Mouse (Mus musculus) adrenal gland, postnatal 14 days (tissue): ENCODE data around the gene Nppc. TPM values are rescaled to one million over a fixed set of nuclear protein-coding genes. Genes with fewer than 3 reads are reported as not detected.
A peak's percentile ranks its signal among the peaks of the same experiment; 100 is the strongest.

Experiments
- DNase-seq: peaks from one replicate; pipeline ENCODE4 v3.0.0; 2021; ENCODE audit warnings: mixed read lengths
- long read RNA-seq, 2 experiments: library from polyadenylated mRNA; stranded (forward); transcript quantifications; one replicate each; pipeline ENCODE4 v2.0.0; 2021
- total RNA-seq: library from RNA; stranded (reverse); gene quantifications from 2 replicates; pipeline ENCODE4 v1.2.3, GENCODE M21; 2021

Gene Nppc
- 0.56 TPM in 1 of 2 replicates, not detected in the other for total RNA-seq
- long read RNA-seq, experiment 1, result 0 reads
- long read RNA-seq, experiment 2, partial matches to known transcripts, result 0 of 2 reads
- long read RNA-seq, experiment 2, other reads (novel, unspliced or antisense), result 0 of 2 reads

DNA sequence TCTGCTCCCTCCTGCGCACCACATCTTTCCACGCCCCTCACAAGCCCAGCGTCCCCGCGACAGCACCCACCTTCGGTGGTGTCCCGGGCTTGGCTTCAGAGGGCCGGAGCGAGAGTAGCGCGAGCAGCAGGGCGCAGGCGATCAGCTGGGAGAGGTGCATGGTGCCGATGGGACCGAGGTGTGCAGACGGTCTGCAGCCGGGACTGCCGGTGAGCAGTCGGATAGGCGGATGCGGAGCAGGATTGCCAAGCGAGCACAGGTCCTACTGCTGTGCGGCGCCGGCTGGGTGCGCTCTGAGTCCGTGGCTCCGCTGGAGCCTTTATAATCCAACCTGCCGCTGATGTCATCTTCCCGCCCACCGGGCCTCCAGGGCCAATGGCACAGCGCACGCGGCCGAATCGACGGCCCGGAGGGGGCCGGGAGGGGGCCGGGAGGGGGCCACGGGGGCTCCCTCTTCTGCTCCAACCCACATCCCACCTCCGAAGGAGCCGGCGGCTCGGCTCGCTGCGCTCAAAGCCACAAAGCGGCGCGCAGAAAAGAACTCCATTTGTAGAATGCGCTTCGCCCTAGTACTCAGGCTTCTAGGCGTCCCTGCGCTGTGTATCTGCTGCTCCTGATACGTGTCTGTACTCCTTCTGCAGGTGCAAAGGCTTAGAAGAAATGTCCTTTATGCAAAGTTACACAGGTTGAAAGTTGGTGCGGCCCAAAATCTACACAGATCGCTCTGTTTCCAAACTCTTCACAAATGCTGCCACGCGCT lies at the start of gene Nppc:
Gene Nppc, minus strand, starts transcription at position 293 of the 760 bp plus-strand sequence.
- DNase-seq, result peak; percentile 81

- DNase-seq, result peak; percentile 61
Measured at GRCm38 (mm10) chr1:86719391-86719790, 49.0 kb upstream of the Nppc start.

- DNase-seq, result no peak
Measured at GRCm38 (mm10) chr1:86718190-86718589, 47.8 kb upstream of the Nppc start.

GRCm38 (mm10) chr1:86713054-86713453 lies 42.7 kb upstream of the Nppc start:
- DNase-seq, result no peak

DNA sequence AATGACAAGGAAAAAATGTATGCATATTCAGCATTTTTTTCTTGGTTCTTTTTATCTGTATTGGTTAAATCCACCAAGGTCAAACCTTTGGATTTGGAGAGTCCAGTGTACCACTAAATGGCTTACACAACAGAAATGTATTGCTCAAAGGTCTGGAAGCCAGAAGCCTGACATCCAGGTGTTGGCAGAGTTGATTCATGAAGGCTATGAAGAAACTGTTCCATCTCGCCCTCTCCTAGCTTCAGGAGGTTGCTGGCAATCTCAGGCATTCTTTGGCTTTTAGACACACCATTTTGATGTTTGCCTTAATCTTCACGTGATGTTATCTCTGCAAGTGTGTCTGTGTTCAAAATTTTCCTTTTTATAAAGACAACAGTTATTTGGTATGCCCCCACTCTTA lies 41.7 kb upstream of the Nppc start:
- no peak for DNase-seq

GRCm38 (mm10) chr1:86709546-86709945 lies 39.2 kb upstream of the Nppc start:
- no peak for DNase-seq

GRCm38 (mm10) chr1:86705461-86705860 lies 35.1 kb upstream of the Nppc start:
- no peak for DNase-seq

DNA sequence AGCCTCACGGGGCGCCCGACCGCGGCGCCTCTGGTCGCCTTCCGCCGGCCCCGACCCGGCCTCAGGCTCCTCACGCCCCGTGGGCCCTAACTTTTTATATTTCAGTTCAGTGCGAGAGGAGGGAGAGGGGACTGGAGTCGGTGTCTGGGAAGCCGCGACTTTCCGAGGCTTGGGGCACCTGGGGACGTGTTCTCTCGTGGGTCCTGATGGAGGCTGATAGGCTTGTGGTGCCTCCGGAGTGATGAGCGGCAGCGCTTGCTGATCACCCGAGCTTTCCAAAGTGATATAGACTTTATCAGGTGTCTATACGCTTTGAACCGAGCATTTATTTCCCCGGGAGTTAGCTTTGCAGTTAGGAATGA lies 33.6 kb upstream of the Nppc start:
- DNase-seq, result no peak

DNA sequence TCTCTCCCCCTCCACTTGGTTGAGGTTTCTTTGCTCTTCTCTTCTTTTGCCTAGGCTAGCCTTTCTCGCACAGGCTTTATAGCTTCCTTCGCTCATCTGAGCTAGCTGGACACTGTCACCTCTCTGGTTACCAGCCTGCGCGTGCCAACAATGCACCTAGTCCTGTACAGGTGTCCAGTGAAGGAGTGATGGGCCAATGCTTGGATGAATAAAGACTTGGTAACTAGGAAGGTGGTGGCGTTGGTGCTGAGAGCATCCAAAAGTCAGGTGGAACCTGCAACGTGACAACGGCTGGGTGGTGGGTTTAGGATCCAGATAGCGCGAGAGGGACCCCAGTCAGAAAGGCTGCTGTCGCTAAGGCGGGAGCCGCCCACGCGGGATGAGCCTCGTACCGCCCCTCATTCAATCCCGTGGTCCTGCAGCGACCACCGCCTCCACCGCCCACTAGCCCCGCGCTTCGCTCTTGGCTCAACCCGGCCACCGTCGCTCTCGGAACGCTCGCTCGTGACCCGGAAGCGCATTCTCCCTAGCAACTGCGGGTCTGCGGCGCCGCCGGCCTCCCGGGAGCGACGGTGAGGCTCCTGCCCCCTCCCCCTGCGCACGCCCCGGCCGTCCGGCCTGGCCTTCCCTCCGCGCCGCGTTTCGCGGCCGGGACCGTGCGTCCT lies 33.1 kb upstream of the Nppc start, which contains the start of gene Dis3l2:
Gene Dis3l2, plus strand, starts transcription at position 509 of the 665 bp plus-strand sequence.
- DNase-seq, result peak; percentile 93

GRCm38 (mm10) chr1:86700367-86700766 lies 30.0 kb upstream of the Nppc start:
- no peak for DNase-seq

DNA sequence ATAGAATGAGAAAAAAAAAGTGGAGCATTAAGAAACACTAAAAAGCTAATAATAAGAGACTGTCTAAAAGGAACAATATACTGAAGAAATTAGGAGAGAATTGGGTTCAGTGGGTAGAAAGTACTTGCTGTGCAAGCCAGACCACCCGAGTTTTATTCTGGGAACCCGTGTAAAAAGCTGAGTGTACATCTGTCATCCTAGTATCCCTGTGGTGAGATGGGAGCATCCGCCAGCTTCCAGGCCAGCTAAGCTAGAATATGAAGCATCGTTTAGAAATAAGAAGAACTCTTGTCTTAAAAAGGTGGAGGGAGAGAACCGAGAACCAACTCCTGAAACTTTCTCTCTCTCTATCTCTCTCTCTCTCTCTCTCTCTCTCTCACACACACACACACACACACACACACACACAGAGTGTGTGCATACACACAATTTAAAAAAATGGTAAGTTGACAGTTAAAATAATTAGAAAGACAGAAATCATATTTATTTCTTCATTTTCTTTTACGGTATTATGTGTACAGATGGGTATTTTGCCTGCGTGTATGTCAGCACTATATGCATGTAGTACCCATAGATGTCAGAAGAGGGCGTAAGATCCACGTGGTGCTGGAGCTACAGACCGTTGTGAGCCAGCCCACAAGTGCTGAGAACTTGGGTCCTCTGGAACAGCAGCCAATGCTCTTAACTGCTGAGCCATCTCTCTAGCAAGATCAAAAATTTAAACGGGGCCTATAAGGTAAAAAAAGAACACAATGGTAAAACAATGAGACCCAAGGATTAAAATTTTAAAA lies 29.2 kb upstream of the Nppc start:
- no peak for DNase-seq

GRCm38 (mm10) chr1:86698721-86699120 lies 28.4 kb upstream of the Nppc start:
- peak; percentile 38 for DNase-seq

DNA sequence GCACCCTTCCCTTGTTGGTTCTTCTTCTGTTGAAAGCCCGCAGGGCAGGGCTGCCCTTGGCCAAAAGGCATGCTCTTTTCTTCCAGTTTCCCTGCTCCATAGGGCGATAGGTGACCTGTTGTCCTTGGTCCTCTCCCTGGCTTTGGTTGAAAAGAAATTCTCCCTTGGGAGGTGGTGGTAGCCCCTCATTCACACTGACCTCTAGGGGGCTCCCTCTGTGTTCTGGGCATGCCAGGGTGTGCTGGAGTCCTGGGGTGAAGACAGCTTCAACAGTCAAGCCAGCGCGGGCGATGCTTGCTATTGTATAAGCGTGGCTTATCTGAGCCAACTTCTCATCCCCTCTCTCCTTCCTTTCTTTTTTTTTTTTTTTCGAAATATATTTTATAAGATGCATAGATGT lies 26.6 kb upstream of the Nppc start:
- no peak for DNase-seq

DNA sequence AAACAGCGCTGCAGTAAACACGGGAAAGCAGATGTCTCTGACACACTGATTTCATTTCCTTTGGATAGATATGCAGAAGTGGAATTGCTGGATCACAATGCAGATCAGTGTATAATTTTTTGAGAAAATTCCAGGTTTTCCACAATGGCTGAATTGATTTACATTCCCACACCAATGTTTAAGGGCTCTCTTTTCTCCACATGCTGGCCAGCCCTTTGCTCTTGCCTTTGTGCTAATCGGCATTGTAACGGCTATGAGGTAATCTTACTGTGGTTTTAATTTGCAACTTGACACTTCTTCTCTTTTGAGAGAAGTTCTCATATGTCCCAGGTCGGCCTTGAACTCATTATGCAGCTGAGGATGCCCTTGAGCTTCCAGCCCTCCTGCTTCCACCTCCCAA lies 20.7 kb upstream of the Nppc start:
- no peak for DNase-seq

DNA sequence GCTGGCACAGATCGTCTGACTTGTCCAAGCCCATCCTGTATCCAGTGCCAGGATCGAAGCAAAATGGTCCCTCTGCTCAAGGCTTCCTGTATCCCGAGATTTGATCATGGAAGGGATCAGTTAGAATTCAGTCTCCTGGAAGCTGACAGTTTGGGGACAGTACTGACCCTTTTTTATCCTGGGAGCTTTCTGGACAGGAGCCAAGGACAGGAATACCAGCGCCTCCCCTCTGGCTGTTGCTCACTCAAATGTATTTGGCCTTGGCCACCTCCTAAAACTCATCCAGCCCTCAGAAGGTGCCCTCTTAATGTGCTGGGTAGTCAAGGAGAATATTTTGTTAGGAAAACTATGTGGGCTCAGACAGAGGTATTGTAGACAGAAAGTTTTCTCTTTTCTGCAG lies 16.9 kb upstream of the Nppc start:
- peak; percentile 51 for DNase-seq

DNA sequence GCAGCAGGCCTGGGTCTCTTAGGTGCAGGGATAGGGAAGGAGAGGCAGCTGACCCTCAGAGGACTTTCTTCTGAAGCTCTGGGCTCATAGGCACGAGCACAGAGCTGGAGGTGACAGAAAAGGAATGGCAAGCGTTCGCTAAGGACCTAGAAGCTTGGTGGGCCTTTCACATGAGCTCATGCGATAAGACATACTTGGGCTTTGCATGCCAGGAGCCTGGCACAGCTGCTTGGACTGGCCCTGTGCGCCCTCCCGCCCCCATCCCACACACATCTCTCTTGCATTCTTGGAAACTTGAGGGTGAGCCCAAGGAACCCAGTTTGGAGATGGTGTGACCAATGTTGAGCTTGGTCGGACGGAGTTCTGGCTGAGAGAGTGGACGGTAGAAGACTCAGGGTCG lies 8.3 kb upstream of the Nppc start:
- DNase-seq, result no peak

DNA sequence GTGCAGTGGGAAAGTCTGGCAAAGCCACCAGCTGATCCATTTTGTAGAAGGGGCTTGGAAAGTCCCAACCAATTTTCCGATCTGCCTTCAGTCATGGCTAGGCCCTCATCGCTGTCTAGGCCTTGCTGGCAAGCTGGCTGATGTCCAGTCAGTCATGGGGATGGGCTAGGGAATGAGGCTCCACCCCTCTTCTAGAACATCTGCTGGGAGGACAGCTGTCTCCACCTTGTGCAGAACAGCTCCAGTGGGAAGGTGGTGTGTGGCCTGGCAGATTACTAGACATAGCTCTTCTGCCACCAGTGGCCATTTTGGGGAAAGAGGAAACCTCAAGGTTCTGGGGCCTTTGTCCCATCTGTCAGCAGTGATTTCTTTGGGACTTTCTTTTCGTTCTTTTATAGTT lies 7.3 kb upstream of the Nppc start:
- DNase-seq, result no peak

- DNase-seq, result peak; percentile 51
Measured at GRCm38 (mm10) chr1:86675126-86675525, 4.8 kb upstream of the Nppc start.

DNA sequence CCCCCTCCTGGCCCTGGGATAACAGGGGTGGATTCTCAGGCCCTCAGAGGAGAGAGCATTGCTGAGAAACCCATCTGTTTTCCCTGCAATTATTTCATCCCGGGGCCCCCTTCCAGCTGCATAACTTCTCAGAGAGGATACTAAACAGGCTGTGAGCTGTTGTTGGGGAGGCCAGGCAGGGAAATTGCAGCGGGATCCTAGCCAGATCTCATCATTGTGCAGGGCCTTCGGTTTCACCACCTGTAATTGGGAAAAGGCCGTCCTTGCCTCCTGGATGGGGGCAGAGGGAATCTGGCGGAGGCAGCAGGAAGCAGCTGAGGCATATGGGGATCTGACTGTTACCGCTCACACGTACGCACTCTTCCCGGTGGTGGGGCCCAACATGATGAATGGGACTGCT lies 4.0 kb upstream of the Nppc start:
- no peak for DNase-seq

DNA sequence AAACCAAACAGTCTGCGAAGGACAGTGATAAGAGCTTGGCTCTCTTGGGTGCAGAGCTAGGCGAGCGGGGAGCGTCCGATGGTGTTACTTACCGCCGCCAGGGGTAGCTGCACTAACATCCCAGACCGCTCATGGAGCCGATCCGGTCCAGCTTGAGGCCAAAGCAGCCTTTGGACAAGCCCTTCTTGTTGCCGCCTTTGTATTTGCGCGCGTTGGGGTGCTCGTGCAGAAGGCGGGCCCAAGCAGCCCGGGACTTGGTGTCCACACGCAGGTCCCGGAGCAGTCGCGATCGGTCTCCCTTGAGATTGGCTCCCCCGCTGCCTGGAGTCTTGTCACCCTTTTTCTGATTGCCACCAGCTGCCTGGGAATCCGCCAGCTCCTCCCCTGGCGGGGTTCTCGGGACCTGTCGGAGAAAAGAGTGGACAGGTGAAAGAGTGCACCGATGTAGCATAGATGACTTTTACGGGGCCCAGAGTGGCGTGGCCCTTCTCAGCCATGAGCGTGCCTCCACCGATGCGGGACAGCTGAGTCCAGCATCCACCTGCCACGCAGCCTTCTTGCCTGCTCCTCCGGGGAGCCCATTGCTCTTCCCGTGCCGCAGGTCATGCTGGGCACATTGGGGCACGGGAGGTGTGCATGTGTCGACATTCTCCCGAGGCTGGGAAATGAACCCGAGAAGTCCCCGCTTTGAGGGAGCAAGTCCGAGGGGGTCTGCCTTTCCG lies 658 bp downstream of the Nppc start:
- peak; percentile 87 for DNase-seq

- no peak for DNase-seq
Measured at GRCm38 (mm10) chr1:86665091-86665490, 5.3 kb downstream of the Nppc start.

DNA sequence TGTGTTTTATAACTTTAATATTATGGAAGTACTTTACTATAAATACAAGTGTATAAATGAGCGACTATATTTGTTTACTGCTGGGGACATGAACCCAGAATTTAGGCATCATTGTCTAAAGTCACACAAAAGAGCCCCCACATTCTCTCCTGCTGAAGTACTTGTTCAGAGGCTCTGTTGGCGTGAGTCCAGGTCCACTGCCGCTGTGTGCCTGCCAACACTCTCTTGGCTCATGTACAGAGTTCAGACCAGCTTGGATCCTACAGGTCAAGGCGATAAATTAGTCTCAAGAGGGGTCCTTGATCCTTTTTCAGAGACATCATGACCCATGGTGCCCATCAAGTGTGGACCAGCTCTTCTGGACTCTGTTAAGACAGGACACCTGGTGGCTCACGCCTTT lies 13.3 kb downstream of the Nppc start:
- DNase-seq, result peak; percentile 58
